8 mouse cellular contexts compared by ENCODE assay signal in genomic region chr14:74852965-74853758, GRCm38 (mm10).
DNase-seq lines count a peak whose midpoint lies in the region; ATAC-seq lines count a peak whose summit lies in the region.

No protein-coding gene starts in this region.

- peak; percentile 79 for ATAC-seq in lung, embryonic 15.5 days (ENCODE audit: borderline replicate concordance, extremely low read depth, low FRiP score, low TSS enrichment)
- ATAC-seq in forebrain, embryonic 16.5 days = peak; percentile 77
- no peak for ATAC-seq in hindbrain, embryonic 14.5 days (ENCODE audit: low FRiP score)
- no peak for ATAC-seq in limb, embryonic 11.5 days (ENCODE audit: insufficient number of reproducible peaks, low FRiP score, low TSS enrichment, low read depth)
- ATAC-seq in stomach, embryonic 16.5 days (ENCODE audit: insufficient read depth, low FRiP score) = peak; percentile 32; the same call in 1 of the 2 replicates

- H3K36me3 ChIP-seq in lung, embryonic 15.5 days = peaks cover 11% of the 10 kb centered on the region
- no peaks in the 10 kb centered on the region for H3K36me3 ChIP-seq in forebrain, embryonic 16.5 days (ENCODE audit: control insufficient read depth, insufficient read depth)
- 0 out of 2 replicates have a peak, but pooled peaks cover 10% of the 10 kb centered on the region for H3K36me3 ChIP-seq in hindbrain, embryonic 14.5 days (replicated peaks; ENCODE audit: control insufficient read depth, insufficient read depth)
- no peaks in the 10 kb centered on the region for H3K36me3 ChIP-seq in limb, embryonic 11.5 days (ENCODE audit: control insufficient read depth, insufficient read depth, low read length)
- peaks cover 2% of the 10 kb centered on the region; the same call in 1 of the 2 replicates for H3K36me3 ChIP-seq in stomach, embryonic 16.5 days (ENCODE audit: control insufficient read depth, insufficient read depth, low read length)

- no peak overlapping the region for H3K9ac ChIP-seq in lung, embryonic 15.5 days
- no peak overlapping the region for H3K9ac ChIP-seq in forebrain, embryonic 16.5 days (replicated peaks; ENCODE audit: low read depth, low read length)
- peak overlapping the region; percentile 28 for H3K9ac ChIP-seq in hindbrain, embryonic 14.5 days
- H3K9ac ChIP-seq in limb, embryonic 11.5 days (ENCODE audit: low read length) = no peak overlapping the region
- H3K9ac ChIP-seq in stomach, embryonic 16.5 days (ENCODE audit: low read length) = peak overlapping the region; percentile 27

- H3K27ac ChIP-seq in lung, embryonic 15.5 days = peak overlapping the region; percentile 95
- peak overlapping the region; percentile 8 for H3K27ac ChIP-seq in forebrain, embryonic 16.5 days (ENCODE audit: low read length)
- H3K27ac ChIP-seq in hindbrain, embryonic 14.5 days = peak overlapping the region; percentile 68; the same call in 1 of the 2 replicates
- H3K27ac ChIP-seq in limb, embryonic 11.5 days (replicated peaks; ENCODE audit: low read depth, low read length) = no peak overlapping the region
- peak overlapping the region; percentile 90 for H3K27ac ChIP-seq in stomach, embryonic 16.5 days (ENCODE audit: low read length)

- H3K9me3 ChIP-seq in lung, embryonic 15.5 days = no peaks in the 10 kb centered on the region
- no peaks in the 10 kb centered on the region for H3K9me3 ChIP-seq in forebrain, embryonic 16.5 days (ENCODE audit: control insufficient read depth, low read length)
- no peaks in the 10 kb centered on the region for H3K9me3 ChIP-seq in hindbrain, embryonic 14.5 days (ENCODE audit: control insufficient read depth, low read length)
- H3K9me3 ChIP-seq in limb, embryonic 11.5 days (ENCODE audit: control insufficient read depth, low read length) = no peaks in the 10 kb centered on the region
- no peaks in the 10 kb centered on the region for H3K9me3 ChIP-seq in stomach, embryonic 16.5 days (replicated peaks; ENCODE audit: control insufficient read depth, low read length)

- H3K27me3 ChIP-seq in lung, embryonic 15.5 days = no peaks in the 10 kb centered on the region
- no peaks in the 10 kb centered on the region for H3K27me3 ChIP-seq in forebrain, embryonic 16.5 days (replicated peaks; ENCODE audit: control insufficient read depth, insufficient read depth, low read length)
- H3K27me3 ChIP-seq in hindbrain, embryonic 14.5 days (ENCODE audit: control insufficient read depth, insufficient read depth, low read length) = no peaks in the 10 kb centered on the region
- H3K27me3 ChIP-seq in limb, embryonic 11.5 days (ENCODE audit: control insufficient read depth, insufficient read depth, low read length) = no peaks in the 10 kb centered on the region
- H3K27me3 ChIP-seq in stomach, embryonic 16.5 days (ENCODE audit: control insufficient read depth, insufficient read depth, low read length) = no peaks in the 10 kb centered on the region

- no peak for DNase-seq in lung, postnatal 25 days (ENCODE audit: low spot score)
- DNase-seq in hindbrain, embryonic 14.5 days (ENCODE audit: low spot score) = no peak
- DNase-seq in limb, embryonic 11.5 days (ENCODE audit: low spot score) = peak; percentile 32
- no peak for DNase-seq in cerebellum, postnatal 4 days (ENCODE audit: low spot score in 2 of 2)
- no peak for DNase-seq in thymus, adult 18-20 months

- peaks cover 57% of the 10 kb centered on the region for H3K4me1 ChIP-seq in lung, embryonic 15.5 days
- H3K4me1 ChIP-seq in forebrain, embryonic 16.5 days (replicated peaks; ENCODE audit: control insufficient read depth, insufficient read depth, low read length) = peaks cover 19% of the 10 kb centered on the region
- H3K4me1 ChIP-seq in hindbrain, embryonic 14.5 days (replicated peaks; ENCODE audit: control insufficient read depth, insufficient read depth, low read length) = peaks cover 28% of the 10 kb centered on the region
- peaks cover 6% of the 10 kb centered on the region for H3K4me1 ChIP-seq in limb, embryonic 11.5 days (ENCODE audit: control insufficient read depth, insufficient read depth, low read length)
- H3K4me1 ChIP-seq in stomach, embryonic 16.5 days (ENCODE audit: control insufficient read depth, insufficient read depth, low read length) = peaks cover 32% of the 10 kb centered on the region

- H3K4me3 ChIP-seq in lung, embryonic 15.5 days = no peak overlapping the region
- no peak overlapping the region for H3K4me3 ChIP-seq in forebrain, embryonic 16.5 days (replicated peaks; ENCODE audit: low read length)
- H3K4me3 ChIP-seq in hindbrain, embryonic 14.5 days (replicated peaks; ENCODE audit: low read length) = no peak overlapping the region
- H3K4me3 ChIP-seq in limb, embryonic 11.5 days (ENCODE audit: low read depth, low read length) = no peak overlapping the region
- H3K4me3 ChIP-seq in stomach, embryonic 16.5 days (replicated peaks; ENCODE audit: low read length) = no peak overlapping the region

- WGBS in lung, embryonic 15.5 days = 7% methylated on average over 16 of the region's 16 CpGs
- 19% methylated on average over 16 of the region's 16 CpGs for WGBS in forebrain, embryonic 16.5 days
- 37% methylated on average over 16 of the region's 16 CpGs for WGBS in hindbrain, embryonic 14.5 days
- 58% methylated on average over 16 of the region's 16 CpGs for WGBS in limb, embryonic 11.5 days
- 18% methylated on average over 16 of the region's 16 CpGs for WGBS in stomach, embryonic 16.5 days

- peak overlapping the region; percentile 37 for H3K4me2 ChIP-seq in lung, embryonic 15.5 days
- H3K4me2 ChIP-seq in forebrain, embryonic 16.5 days (ENCODE audit: low read length) = no peak overlapping the region
- no peak overlapping the region for H3K4me2 ChIP-seq in hindbrain, embryonic 14.5 days (replicated peaks)
- H3K4me2 ChIP-seq in limb, embryonic 11.5 days (ENCODE audit: low read depth, severe bottlenecking) = no peak overlapping the region
- peak overlapping the region; percentile 35 for H3K4me2 ChIP-seq in stomach, embryonic 16.5 days (ENCODE audit: low read depth, low read length)

Comparison
In these comparisons a context has a peak if more than half of its experiments do, and no peak if none do; other contexts are left out.
1. ATAC-seq: peak in lung, embryonic 15.5 days (single experiment), forebrain, embryonic 16.5 days (single experiment) and stomach, embryonic 16.5 days (single experiment); none in hindbrain, embryonic 14.5 days (single experiment) and limb, embryonic 11.5 days (single experiment).
2. H3K4me2 ChIP-seq: peak in lung, embryonic 15.5 days (single experiment) and stomach, embryonic 16.5 days (single experiment); none in forebrain, embryonic 16.5 days (single experiment), hindbrain, embryonic 14.5 days (single experiment) and limb, embryonic 11.5 days (single experiment).
3. H3K9ac ChIP-seq: peak in hindbrain, embryonic 14.5 days (single experiment) and stomach, embryonic 16.5 days (single experiment); none in lung, embryonic 15.5 days (single experiment), forebrain, embryonic 16.5 days (single experiment) and limb, embryonic 11.5 days (single experiment).